Mouse (Mus musculus) heart, adult 18-20 months (tissue): ENCODE measurements at regions not wholly inside any gene's neighbourhood (a gene's known extent, or its start where the extent isn't known, plus 50 kb on each side); places are given as distances from the start of the nearest gene placed in this dataset.

Source experiments
- DNase-seq, 2 experiments: peaks; one replicate each; pipeline ENCODE4 v3.0.0; 2021 to 2022; ENCODE audit warnings: mixed read lengths in 1 of 2

DNA sequence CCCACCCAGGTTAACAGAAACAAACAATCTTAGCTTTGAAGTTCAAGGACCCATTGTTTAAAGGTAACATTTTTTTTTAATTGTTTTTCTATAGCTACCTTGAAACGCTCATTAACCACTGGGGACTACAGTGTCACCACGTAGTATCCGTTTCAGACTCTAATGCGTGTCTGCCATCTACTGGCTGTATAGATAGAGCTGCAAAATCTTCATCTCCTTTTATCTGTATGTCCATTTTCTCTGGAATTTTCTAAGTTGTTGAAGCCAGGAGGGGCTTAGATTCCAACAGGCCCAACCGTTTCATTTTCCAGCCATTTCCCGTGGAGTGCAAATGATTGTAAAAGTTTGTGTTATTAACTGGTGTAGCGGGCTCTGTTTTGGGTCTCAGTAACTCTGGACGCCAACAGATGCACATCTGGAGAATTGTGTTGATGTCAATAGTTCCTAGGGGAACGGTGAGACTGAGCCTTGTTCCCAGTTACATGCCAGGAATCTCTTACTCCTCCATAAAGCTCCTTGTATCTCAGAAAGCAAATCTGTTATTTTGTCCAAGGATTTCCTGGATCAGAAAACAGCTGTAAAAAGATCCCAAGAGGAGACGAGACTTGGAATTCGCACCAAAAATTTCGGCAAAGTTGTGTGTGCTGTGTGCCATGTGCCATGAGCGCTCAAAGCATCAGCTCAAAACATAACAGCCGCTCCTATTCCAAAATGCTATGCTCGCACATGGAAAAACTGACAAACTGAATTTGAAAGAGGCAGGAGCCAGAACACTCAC, 158.8 kb upstream of the Phyhipl start:
- peak; percentile 60 to 74 for DNase-seq

DNA sequence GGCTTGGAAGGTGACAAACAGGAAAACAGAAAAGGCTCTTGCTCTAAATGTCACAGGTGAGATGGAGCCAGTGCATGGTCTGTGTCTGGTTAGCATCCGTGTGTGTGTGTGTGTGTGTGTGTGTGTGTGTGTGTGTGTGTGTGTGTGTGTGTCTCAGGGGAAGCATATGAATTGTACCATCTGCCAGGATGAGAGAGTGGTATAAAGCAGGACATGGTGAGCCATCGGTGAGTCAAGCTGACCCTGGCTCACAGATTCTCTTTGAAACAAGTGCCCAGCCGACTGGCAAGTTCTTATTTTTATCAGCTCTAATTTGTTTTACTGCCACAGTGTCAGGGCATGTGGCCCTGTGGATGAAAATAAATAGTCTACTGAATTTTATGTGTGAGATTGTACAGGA, 153.6 kb upstream of the Phyhipl start:
- no peak for DNase-seq

DNA sequence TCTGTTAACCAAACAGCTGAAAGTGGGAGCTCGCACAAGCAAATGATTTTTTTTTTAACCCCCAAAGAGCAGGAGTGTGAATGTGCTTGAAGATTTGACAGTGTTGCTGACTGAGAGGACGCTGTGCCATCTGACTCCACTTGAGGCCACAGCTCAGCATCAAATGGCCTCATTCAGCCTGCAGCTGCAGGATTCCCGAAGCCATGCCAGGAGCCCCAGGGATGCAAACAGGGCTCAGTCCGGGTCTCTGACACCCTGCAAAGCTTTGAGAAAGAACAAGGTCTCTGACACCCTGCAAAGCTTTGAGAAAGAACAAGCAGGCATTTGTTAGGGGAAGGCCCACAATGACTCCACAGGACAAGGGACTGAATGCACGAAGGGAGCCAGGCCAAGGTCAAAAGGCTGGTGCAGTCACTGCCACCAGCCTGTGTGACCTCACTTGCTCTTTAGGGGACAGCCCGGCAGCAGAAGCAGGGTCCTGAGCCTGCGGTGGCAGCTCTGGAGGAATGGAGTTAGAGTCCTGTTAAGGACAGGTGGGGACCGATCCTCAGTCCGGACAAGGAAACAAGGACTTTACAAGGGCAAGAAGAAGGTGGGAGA, 151.1 kb upstream of the Phyhipl start:
- no peak for DNase-seq

DNA sequence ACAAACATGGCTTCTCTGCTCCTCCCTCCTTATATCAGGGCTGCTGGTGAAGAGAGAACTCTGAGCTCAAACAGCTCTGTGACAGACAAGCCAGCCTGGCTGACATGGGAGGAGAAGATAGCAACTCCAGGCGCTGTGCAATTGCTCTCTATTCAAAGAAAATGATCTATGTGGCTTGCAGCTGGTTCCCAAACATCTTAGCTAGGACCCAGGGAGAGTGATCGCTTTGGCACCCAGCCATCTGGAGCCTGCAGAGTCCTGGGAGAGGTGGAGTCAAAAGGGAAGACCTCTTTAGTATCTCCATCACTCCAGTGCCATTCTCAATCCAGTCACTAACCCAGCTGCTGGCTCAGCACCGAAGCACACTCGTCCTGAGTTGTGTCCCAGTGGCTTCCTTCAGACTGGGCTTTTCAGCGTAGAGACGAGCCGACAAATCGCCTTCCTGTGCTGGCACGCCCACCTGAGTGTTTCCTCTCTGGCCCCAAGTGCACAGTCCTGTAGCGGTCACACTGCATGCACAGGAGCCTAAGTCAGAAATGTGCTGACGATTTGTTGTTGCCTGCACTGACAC, 145.1 kb upstream of the Phyhipl start:
- DNase-seq: peak; percentile 10

DNA sequence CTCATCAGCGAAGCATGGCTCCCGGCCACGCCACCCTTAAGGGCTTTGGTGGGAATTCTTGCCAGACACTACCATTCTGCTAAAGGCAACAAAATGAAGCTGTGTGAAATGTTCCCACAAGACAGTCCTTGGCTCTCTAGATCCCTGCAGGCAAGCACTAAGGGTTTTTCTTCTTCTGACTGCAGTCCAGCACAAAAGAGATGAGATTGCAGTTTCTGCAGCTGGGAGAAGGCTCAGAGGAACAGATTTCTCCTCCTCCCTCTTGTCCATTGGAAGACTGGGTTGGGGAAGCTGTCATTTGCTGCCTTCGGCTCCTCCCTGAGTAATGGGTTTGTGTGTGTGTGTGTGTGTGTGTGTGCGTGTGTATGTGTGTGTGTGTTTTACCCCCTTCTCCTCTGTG, 144.1 kb upstream of the Phyhipl start:
- peak; percentile 41 to 46 for DNase-seq

DNA sequence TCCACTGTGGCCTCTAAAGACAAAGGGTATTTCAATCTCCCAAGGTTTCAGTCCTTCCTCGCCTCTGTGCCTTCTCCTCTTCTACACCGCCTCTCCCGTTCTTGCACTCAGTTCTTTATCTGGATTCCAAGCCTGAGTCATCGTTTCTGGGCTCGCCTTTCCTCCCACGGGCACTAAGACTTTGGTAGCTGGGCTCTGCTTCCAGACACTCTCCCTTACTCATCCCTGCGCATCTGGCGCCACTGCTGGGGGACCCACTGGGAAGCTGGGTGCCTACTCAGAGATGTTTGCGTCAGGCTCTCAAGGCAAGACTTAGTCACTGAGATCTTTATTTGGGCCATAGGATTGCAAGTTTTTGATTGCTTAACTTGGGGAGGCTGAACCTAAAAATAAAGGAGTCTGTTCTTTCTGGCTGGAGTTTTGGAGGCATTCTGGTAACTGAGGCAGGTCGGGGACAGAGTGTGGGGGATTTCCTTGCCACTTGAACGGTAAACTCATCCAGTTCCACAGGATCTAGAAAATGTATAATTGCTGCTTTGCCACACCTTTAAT, 143.5 kb upstream of the Phyhipl start:
- peak; percentile 67 to 80 for DNase-seq

DNA sequence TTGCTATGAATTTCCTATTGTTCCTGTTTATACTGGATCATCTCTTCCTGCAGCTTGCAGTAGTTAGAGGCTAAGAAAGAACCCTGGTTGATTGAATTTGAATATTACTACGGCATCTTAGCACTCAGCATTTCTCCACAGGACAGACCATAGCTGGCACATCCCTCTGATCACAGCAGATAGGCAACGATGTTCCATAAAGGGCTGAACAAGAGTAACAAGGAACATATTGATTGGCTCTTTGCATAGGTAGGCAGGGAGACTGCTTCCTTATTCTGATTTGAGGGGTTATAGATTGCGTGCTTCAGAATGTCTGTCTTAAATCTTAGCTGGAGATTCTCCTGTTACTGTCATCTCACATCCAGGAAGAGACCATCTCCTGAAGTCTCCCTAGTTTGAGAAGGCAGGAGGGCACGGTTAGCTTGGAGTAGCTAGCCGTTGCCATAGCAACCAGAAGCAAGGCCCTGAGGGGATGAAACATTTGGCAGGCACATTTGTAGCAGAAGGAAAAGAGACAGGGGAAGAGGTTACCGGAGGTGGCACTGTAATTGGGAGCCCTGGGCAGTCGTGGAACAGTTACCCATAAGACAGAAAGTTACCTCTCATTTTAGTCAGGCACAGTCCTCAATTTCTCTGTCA, 133.2 kb upstream of the Phyhipl start:
- no peak for DNase-seq

DNA sequence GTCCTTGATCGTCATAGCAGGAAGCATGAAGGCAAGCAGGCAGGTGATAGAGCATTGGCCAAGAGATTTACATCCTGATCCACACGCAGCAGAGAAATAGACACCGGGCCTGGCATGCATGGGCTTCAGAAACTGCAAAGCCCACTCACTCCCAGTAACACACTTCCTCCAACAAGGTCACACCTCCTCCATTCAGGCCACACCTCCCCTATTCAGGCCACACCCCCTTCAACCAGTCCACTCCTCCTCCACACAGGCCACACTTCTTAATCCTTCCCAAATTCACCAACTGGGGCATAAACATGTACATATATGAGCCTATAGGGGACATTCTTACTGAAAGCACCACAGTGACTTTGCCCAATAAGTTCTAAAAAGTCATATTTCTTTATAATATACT, 125.3 kb upstream of the Phyhipl start:
- no peak for DNase-seq

DNA sequence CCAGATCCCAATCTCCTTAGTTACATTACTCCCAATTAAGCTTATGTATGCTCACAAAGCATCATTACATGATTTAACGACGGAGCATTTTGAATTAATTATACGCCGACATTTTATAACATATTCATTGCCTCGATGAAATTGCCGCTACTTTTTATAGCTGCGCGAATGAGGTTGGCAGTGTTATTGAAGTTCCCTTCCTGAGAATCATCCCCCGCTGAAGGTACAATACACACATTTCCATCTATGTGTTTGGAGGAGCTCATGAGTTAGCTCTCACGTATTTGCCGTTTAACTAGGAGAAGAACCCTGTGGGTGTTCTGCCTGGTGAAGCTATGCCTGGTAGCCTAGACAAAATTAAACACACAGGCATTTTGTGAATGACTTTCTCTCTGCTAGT, 122.8 kb upstream of the Phyhipl start:
- no peak for DNase-seq

DNA sequence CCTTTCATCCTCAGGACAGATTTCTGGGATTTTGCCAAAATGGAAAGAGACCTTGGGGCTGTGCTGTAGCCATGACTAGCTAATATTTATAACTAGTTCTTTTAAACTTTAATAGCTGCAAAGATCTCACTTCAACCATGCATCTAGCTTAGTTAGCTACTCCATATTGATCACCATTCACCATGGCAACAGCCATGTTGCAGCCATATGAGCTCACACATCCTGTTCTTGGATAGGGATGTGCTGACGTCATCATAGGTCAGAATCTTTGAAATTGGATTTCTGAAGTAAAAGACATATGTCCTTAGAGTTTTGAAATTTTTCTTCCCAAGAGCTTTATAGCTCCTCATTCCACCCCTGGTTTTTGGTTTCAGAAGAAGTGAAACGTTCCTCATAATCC, 118.8 kb upstream of the Phyhipl start:
- no peak for DNase-seq

DNA sequence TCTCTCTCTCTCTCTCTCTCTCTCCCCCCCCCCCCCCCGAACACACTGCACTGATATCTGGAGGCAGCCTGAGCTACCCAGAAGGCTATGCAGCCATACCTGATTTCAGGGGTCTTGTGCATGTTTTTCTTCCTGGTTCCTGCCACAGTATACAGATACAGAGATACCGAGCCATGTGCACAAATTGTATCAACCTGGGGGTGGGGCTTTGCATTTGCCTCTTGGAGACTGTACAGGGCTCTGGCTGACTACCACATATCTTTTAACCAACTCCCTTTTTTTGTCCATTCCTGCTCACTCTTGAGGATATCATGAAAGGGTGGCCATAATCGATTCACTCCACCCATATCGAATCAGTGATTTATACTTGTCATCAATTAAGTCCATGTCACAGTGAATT, 118.4 kb upstream of the Phyhipl start:
- no peak for DNase-seq

DNA sequence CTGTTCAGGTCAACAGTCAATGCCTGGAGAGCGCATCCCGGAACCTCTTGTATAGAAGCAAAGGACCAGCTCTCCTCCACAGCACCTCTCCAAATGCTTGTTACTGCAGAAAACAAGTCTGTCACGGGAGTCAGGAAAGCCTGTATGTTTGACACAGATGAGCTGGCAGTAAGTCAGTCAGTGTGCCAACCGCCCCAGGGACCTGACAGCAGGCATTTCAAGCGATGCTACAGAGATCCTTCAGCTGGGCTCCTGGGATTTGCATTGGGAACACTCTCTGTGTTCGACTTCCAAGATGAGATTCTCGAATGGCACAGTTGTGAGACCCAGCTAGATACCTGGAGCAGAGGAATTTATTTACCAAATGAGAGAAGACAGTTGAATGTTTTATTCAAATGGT, 111.7 kb upstream of the Phyhipl start:
- DNase-seq: no peak

DNA sequence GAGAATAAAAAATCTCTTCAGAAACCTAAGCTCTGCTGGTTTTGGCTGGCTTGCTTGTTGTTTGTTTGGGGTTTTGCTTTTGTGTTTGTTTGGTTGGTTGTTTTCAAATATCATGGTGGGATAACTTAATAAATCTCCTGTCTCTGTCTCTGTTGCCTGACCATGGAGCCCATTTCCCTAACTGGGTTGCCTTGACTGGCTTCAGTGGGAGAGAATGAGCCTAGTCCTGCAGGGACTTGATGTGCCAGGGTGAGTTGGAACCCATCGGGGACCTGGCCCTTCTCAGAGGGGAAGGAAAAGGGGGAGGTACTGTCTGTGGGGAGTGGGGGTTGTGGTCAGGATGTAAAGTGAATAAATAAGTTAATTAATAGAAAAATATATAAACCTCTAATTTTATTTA, 111.1 kb upstream of the Phyhipl start:
- DNase-seq: no peak

DNA sequence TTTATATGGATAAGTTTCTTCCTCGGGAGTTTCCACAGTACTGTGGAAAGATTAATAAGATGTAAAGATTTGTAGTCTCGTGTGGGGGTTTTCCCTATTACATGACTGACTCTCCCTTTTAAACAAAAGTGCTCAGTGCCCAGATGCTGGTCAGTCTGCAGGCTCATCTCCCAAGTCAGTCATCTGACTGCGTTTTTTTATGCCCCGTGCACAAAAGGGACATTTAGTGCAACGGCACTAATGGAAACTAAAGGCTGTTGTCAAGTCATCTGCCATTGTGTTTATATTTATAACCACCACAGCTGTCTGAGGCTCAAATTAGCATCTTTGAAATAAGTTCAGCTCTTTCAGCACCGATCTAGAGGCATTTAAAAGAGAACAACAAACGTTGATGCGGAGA, 110.7 kb upstream of the Phyhipl start:
- no peak for DNase-seq

DNA sequence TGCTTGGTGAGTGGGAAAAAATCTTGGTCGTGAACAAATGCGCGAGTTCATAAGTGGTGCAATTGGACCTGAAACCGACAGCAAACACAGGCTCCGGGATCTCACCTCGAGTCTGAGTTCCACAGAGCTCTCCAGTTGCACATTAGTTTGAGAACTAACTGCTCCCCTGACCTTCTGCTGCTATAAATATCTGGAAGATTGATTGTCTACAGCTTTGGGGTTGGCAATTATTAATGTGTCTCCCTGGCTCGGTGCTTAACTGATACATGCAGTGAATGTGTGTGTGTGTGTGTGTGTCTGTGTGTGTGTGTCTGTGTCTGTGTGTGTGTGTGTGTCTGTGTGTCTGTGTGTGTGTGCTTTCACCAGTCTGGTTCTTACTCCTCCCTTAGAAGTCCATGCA, 107.4 kb upstream of the Phyhipl start:
- no peak for DNase-seq

DNA sequence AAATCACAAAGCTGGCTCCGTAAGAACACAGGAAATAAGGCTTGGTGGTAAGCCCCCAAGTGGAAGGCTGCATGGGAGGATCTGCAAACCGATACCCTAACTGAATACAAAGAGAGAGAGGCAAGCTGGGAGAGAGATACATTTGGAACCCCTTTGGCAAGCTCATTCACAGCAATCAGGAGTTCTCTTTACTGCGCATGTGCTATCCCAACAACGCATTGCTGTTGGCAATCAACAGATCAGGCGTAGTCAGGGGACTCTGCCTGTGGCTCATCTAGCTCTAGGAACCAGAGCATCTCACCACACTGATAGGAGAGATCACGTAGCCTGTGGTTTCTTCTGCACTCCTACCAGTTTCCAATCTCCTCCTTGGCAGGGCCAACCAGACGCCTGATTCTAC, 103.9 kb upstream of the Phyhipl start:
- no peak for DNase-seq

DNA sequence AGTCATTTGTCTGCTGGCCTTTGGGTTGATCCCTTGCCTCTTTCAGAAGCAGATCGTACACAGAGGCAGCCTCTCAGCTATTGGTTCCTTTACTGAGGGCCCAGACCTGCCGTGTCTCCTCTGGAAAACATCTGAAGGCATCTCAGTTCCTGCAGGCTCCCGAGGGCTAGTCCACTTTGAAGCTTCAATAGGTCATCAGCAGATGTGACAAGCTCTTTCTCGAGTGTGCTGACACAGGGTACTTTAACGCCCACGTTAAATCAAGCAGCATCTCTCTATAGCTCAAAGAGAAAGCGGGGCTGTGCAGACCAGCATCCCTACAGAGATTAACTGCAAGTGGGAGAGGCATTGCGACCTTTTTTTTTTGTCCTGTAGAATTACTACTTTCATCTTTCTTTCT, 96.0 kb upstream of the Phyhipl start:
- no peak for DNase-seq

DNA sequence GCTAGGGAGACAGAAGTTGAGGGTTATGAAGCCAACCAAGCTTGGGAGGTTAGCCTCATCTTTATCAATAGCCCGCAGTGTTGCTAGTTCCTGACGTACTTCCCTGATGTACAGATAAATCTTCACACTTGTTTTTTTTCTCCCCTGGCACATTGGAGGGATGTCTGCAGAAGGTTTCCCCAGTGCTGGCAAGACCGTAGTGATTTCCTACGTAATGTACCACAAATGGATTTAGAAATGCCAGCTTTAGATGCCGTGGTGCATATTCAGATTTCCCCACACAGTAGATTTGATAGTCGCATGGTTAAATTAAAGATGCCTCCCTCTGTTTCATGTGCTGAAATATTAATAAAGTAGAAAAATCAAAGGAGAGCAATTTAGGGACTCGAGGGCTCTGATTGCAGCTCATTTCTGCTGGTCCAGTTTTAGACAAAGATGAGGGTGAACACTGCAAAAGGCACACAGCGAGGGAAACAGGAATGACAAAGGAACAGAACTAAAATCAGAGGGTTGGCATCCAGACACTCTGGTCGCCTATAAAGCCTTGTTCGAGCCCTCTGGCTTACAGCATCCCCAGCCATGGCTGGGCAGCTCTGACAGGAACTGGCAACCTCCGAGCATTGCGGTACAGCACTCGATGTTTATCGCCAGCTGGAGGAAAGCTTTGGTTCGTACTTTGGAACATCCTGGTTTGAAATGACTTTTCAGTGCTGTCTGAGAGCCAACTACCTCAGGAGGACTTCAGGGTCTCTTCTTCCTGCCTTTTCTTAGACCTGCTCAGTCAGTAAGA, 94.8 kb upstream of the Phyhipl start:
- DNase-seq: no peak

DNA sequence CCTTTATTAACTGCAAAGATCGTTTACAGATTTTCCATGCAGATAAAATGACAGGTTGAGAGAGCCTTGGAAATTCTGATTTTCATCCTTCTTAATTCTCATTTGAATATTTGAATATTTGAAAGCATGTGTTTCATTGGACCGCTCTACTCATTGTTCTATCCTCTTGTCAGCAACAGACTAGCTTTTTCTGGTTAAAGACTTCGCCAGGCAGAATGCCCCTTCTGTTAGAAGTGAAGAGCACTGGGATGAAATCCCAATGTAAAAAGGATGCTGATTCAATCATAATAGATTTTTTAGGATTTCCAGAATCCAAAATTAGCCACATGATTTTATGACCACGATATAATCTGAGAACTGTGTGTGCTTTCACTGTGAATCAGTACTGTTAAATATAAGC, 90.8 kb upstream of the Phyhipl start:
- no peak for DNase-seq

DNA sequence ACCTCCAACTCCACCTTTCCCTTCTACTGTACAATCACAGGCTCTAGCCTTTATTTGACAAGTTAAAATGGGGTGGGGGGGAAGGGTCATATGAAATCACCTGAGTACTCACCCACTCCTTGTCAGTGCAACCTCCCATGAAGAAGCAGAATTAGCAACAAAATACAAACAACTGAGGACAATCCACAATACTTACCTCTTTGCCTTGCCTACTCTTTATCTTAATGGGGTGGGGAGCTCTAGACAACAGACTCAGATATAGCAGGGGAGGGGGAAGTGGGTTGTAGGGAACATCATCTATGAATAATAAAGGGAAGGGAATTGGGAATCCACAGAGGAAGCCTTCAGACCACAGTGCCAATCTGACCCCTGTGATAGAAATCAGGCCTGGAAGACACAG, 86.1 kb upstream of the Phyhipl start:
- DNase-seq: no peak

DNA sequence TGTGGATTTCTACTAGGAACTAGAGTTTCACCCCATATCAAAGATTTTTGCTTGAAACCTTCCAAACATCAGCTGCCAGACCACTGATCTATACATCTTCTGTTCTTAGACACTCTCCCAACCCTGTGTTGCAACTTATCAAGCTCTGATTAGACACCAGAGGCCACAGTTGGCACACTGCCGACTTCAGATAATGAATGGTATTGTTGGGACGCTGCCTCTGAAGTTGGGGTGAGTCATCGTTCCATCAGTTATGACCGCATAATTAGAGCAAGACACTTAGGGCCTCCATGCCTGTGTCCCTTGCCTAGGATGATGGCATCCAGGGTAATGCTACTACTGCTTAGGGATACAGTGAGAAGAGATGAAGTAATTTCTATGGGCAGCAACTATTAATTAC, 84.3 kb upstream of the Phyhipl start:
- peak; percentile 9 to 11 for DNase-seq

DNA sequence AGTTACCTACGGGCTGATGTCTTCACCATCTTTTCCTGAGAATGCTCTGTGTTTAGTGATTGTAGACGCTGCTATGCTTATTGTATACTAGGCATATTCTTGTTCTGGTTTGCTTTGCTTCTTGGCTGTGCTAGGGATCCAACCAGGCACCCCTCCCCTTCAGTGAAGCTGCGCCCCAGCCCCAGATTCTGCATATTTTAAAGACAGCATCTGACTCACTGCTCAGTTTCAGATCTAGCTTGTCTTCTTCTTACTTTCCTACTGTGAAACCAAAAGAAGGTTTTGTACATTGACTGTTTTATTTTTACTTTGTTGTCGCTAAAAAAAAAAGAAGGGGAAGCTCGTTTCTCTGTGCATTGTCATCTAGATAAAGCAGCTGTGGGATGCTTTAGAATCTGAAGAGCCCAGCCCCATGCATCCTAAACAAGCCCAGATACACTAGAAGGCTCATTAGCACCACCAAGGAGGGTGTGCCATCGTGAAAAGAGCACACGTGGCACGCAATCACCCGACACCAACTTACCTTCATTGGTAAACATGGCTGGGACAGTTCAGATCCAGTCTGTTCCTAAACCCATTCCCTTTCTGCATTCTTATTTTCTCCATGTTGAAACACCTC, 83.7 kb upstream of the Phyhipl start:
- no peak for DNase-seq
